Mouse (Mus musculus) lung, embryonic 16.5 days (tissue): ENCODE data around the gene Prkaa2. TPM values are rescaled to one million over a fixed set of nuclear protein-coding genes. Genes with fewer than 3 reads are reported as not detected.

Experiments used
- ATAC-seq: fragments of 200-750 bp; cut with Nextera tagmentation; 2 replicates; pipeline ENCODE4 v1.8.0; 2017; ENCODE audit warnings: low read depth, mild to moderate bottlenecking, moderate library complexity
- H3K27ac ChIP-seq: fragments of 300-500 bp; sonication (generic); 2 replicates; pipeline ENCODE4 v1.5.1; 2014; ENCODE audit warnings: mild to moderate bottlenecking, control low read depth, low read length
- H3K27me3 ChIP-seq: fragments of 300-500 bp; sonication (generic); 2 replicates; pipeline ENCODE4 v1.6.1; 2014; ENCODE audit warnings: low read depth, low read length, mixed read lengths; ENCODE audit not compliant: control insufficient read depth, insufficient read depth
- H3K36me3 ChIP-seq: fragments of 300-500 bp; sonication (generic); 2 replicates; pipeline ENCODE4 v1.6.1; 2014; ENCODE audit warnings: low read length; ENCODE audit not compliant: control insufficient read depth, insufficient read depth
- H3K4me1 ChIP-seq: fragments of 300-500 bp; sonication (generic); replicated peaks from 2 replicates; pipeline ENCODE4 v1.6.1; 2014; ENCODE audit warnings: low read length, mixed read lengths; ENCODE audit not compliant: control insufficient read depth, insufficient read depth
- H3K4me2 ChIP-seq: fragments of 300-500 bp; sonication (generic); 2 replicates; pipeline ENCODE4 v1.6.1; 2014; ENCODE audit warnings: low read depth, low read length, control low read depth
- H3K4me3 ChIP-seq: fragments of 300-500 bp; sonication (generic); 2 replicates; pipeline ENCODE4 v1.5.1; 2014; ENCODE audit warnings: mild to moderate bottlenecking, low read length, control low read depth
- H3K9ac ChIP-seq: fragments of 300-500 bp; sonication (generic); 2 replicates; pipeline ENCODE4 v1.6.1; 2014; ENCODE audit warnings: low read length, control low read depth
- H3K9me3 ChIP-seq: fragments of 300-500 bp; sonication (generic); 2 replicates; pipeline ENCODE4 v1.6.1; 2016; ENCODE audit warnings: low read length; ENCODE audit not compliant: control insufficient read depth
- WGBS: fragments of 180-500 bp; shearing (Covaris S2); extraction: QIAGEN DNeasy Blood & Tissue Kit; methylation state at CpG from one replicate; pipeline ENCODE4 v1.1.7; 2014; 5-methylcytosine and 5-hydroxymethylcytosine counted together
- polyA plus RNA-seq: library from polyadenylated mRNA; unstranded; fragments of >200 nt; fragmentation: Nextera tagmentation; extraction: Ambion mirVana; gene quantifications from 2 replicates; pipeline ENCODE4 v1.2.1, GENCODE M21; 2015

Prkaa2 gene
- polyA plus RNA-seq, 1 experiment from 2014 or later: 2.8 TPM

- H3K9ac ChIP-seq: no peak overlapping the region
- H3K4me3 ChIP-seq: no peak overlapping the region
- H3K36me3 ChIP-seq: no peaks in the 10 kb centered on the region
- WGBS: 71% methylated on average over 6 of the region's 6 CpGs
- no peaks in the 10 kb centered on the region for H3K9me3 ChIP-seq
- H3K27ac ChIP-seq: no peak overlapping the region
- H3K4me2 ChIP-seq: no peak overlapping the region
- H3K4me1 ChIP-seq: no peaks in the 10 kb centered on the region
- ATAC-seq: no peak
- no peaks in the 10 kb centered on the region for H3K27me3 ChIP-seq
Measured at GRCm38 (mm10) chr4:104990016-104990415, 119.7 kb downstream of the Prkaa2 start.

- H3K36me3 ChIP-seq: no peaks in the 10 kb centered on the region
- no peak overlapping the region for H3K27ac ChIP-seq
- H3K9ac ChIP-seq: no peak overlapping the region
- H3K9me3 ChIP-seq: no peaks in the 10 kb centered on the region
- no peak for ATAC-seq
- H3K4me2 ChIP-seq: no peak overlapping the region
- H3K27me3 ChIP-seq: no peaks in the 10 kb centered on the region
- H3K4me1 ChIP-seq: no peaks in the 10 kb centered on the region
- H3K4me3 ChIP-seq: no peak overlapping the region
- 83% methylated on average over 7 of the region's 7 CpGs for WGBS
Measured at GRCm38 (mm10) chr4:104988709-104989108, 121.0 kb downstream of the Prkaa2 start.

- 81% methylated on average over 5 of the region's 5 CpGs for WGBS
- Histone ChIP-seq H3K9ac (no peak overlapping the region), H3K9me3 (no peaks in the 10 kb centered on the region), H3K4me3 (no peak overlapping the region), H3K27me3 (no peaks in the 10 kb centered on the region), H3K4me2 (no peak overlapping the region), H3K36me3 (no peaks in the 10 kb centered on the region), H3K27ac (no peak overlapping the region), H3K4me1 (no peaks in the 10 kb centered on the region)
- ATAC-seq: no peak
Measured at GRCm38 (mm10) chr4:104988102-104988501, 121.6 kb downstream of the Prkaa2 start.

GRCm38 (mm10) chr4:104987631-104988030 is 122.1 kb downstream of the Prkaa2 start:
- no peaks in the 10 kb centered on the region for H3K36me3 ChIP-seq
- no peak overlapping the region for H3K4me2 ChIP-seq
- H3K4me1 ChIP-seq: no peaks in the 10 kb centered on the region
- H3K4me3 ChIP-seq: no peak overlapping the region
- 65% methylated on average over 7 of the region's 7 CpGs for WGBS
- no peak for ATAC-seq
- H3K9me3 ChIP-seq: no peaks in the 10 kb centered on the region
- no peak overlapping the region for H3K27ac ChIP-seq
- no peak overlapping the region for H3K9ac ChIP-seq
- no peaks in the 10 kb centered on the region for H3K27me3 ChIP-seq

- no peaks in the 10 kb centered on the region for H3K27me3 ChIP-seq
- H3K4me2 ChIP-seq: no peak overlapping the region
- no peak overlapping the region for H3K27ac ChIP-seq
- H3K9me3 ChIP-seq: no peaks in the 10 kb centered on the region
- H3K36me3 ChIP-seq: no peaks in the 10 kb centered on the region
- no peak overlapping the region for H3K9ac ChIP-seq
- no peak for ATAC-seq
- H3K4me3 ChIP-seq: no peak overlapping the region
- no peaks in the 10 kb centered on the region for H3K4me1 ChIP-seq
- WGBS: 57% methylated on average over 5 of the region's 5 CpGs
Measured at GRCm38 (mm10) chr4:104985960-104986632, 123.6 kb downstream of the Prkaa2 start.

Other genes starting within 250 kb of the Prkaa2 start
- gene C8a, start 233.5 kb downstream of the Prkaa2 start, polyA plus RNA-seq: 0.06 and 0.19 TPM in 2 replicates
- gene Fyb2, start 196.4 kb downstream of the Prkaa2 start, polyA plus RNA-seq: 0.13 TPM in 2 replicates
- gene Plpp3, start 47.5 kb upstream of the Prkaa2 start, polyA plus RNA-seq: 92.1 and 94.2 TPM in 2 replicates